Mouse (Mus musculus) hindbrain, postnatal 0 days (tissue): ENCODE measurements around the gene Tbc1d22b. TPM values are rescaled to one million over a fixed set of nuclear protein-coding genes. Genes with fewer than 3 reads are reported as not detected.

Source experiments
- ATAC-seq: fragments of 200-750 bp; cut with Nextera tagmentation; 2 replicates; pipeline ENCODE4 v1.8.0; 2017; ENCODE audit warnings: mild to moderate bottlenecking, moderate TSS enrichment, moderate library complexity
- DNase-seq: peaks from one replicate; pipeline ENCODE4 v3.0.0-alpha.2; 2015; ENCODE audit warnings: low spot score
- H3K27ac ChIP-seq: fragments of 300-500 bp; sonication (generic); 2 replicates; pipeline ENCODE4 v1.5.1; 2014; ENCODE audit warnings: mild to moderate bottlenecking
- H3K27me3 ChIP-seq: fragments of 300-500 bp; sonication (generic); 2 replicates; pipeline ENCODE4 v1.6.1; 2014; ENCODE audit warnings: low read length, mixed read lengths; ENCODE audit not compliant: insufficient read depth
- H3K36me3 ChIP-seq: fragments of 300-500 bp; sonication (generic); 2 replicates; pipeline ENCODE4 v1.6.1; 2014; ENCODE audit warnings: low read length, mixed read lengths; ENCODE audit not compliant: insufficient read depth
- H3K4me1 ChIP-seq: fragments of 300-500 bp; sonication (generic); 2 replicates; pipeline ENCODE4 v1.6.1; 2014; ENCODE audit warnings: antibody characterized with exemption, low read length, mixed read lengths; ENCODE audit not compliant: insufficient read depth
- H3K4me2 ChIP-seq: fragments of 300-500 bp; sonication (generic); 2 replicates; pipeline ENCODE4 v1.6.1; 2014; ENCODE audit warnings: low read depth, mild to moderate bottlenecking, low read length, moderate library complexity, mixed read lengths
- H3K4me3 ChIP-seq: fragments of 300-500 bp; sonication (generic); 2 replicates; pipeline ENCODE4 v1.5.1; 2014; ENCODE audit warnings: low read length
- H3K9ac ChIP-seq: fragments of 300-500 bp; sonication (generic); replicated peaks from 2 replicates; pipeline ENCODE4 v1.6.1; 2014; ENCODE audit warnings: mild to moderate bottlenecking, low read length, moderate library complexity, mixed read lengths
- H3K9me3 ChIP-seq: fragments of 300-500 bp; sonication (generic); 2 replicates; pipeline ENCODE4 v1.6.1; 2016; ENCODE audit warnings: low read length, mixed read lengths
- CTCF ChIP-seq: IDR thresholded peaks from 2 replicates; pipeline ENCODE4 v1.5.1; 2016; ENCODE audit warnings: antibody characterized with exemption, control low read depth, low read depth
- WGBS: fragments of 180-500 bp; shearing (Covaris S2); extraction: QIAGEN DNeasy Blood & Tissue Kit; methylation state at CpG from one replicate; pipeline ENCODE4 v1.1.7; 2014; 5-methylcytosine and 5-hydroxymethylcytosine counted together
- polyA plus RNA-seq: library from polyadenylated mRNA; unstranded; fragments of >200 nt; fragmentation: Nextera tagmentation; extraction: Ambion mirVana; gene quantifications from 2 replicates; pipeline ENCODE4 v1.2.1, GENCODE M21; 2015
- total RNA-seq: library from RNA; depleted of rRNA; stranded (reverse); fragments of >200 nt; gene quantifications from 2 replicates; pipeline ENCODE4 v1.2.3, GENCODE M21; 2014

The Tbc1d22b gene
- total and polyA plus RNA-seq, 2 experiments from 2014 or later: 26.4 to 40.4 TPM

DNA sequence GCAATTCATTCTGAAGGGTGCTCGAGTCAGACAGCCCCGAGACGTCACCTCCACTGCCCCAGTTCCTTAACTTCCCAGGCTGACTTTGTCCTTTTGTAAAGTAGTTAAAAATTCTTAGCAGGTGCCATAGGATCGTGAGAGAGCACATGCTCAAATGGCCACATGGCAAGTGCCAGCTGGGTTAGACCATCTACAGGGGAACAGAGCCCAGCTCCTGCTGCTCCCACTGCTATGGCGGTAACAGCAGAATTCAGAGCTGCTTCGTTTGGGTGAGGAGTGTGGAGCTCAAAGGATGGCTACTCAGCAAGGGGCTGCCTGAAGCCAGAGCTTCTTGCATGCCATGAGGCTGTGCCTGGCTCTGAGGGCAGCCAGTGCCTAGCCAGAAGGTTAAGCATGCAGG, 20.2 kb downstream of the Tbc1d22b start:
- Histone ChIP-seq H3K36me3 (peaks cover 31% of the 10 kb centered on the region), H3K27ac (no peak overlapping the region), H3K4me2 (no peak overlapping the region), H3K9me3 (no peaks in the 10 kb centered on the region), H3K9ac (no peak overlapping the region), H3K27me3 (no peaks in the 10 kb centered on the region), H3K4me1 (no peaks in the 10 kb centered on the region), H3K4me3 (no peak overlapping the region)
- whole genome bisulfite sequencing: 63% methylated on average over 6 of the region's 6 CpGs
- ATAC-seq (no peak), DNase-seq (no peak)
- no peak for TF ChIP-seq CTCF

DNA sequence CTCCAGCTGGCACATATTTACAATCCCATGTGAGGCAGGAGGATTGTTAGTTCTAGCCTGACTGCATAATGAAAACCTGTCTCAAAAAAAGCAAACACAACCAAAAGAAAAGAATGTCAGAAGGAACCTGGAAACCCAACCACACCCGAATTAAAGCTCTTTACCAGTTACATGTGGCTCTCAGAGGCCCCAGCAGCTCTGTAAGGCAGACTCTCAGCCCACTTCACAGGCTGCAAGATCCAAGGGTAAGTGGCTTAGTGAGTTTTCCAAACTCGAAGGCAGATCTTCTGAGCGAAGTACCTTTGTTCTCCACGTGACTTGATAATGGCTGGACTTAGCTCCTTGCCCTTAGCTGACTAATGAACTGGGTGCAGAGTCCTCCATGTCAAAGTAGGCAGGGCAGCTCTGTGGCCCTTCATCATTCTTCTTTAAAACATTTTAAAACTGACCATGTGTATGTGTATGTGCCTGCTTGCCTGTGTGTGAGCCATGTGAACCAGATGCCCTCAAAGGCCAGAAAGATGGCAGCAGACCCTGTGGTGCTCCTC, 30.1 kb downstream of the Tbc1d22b start:
- no peak overlapping the region for H3K9ac ChIP-seq
- H3K9me3 ChIP-seq: no peaks in the 10 kb centered on the region
- no peak overlapping the region for H3K27ac ChIP-seq
- TF ChIP-seq CTCF: no peak
- DNase-seq (no peak), ATAC-seq (no peak)
- no peaks in the 10 kb centered on the region for H3K4me1 ChIP-seq
- no peak overlapping the region for H3K4me2 ChIP-seq
- H3K4me3 ChIP-seq: no peak overlapping the region
- peaks cover 69% of the 10 kb centered on the region for H3K36me3 ChIP-seq
- 88% methylated on average over 4 of the region's 4 CpGs for WGBS
- no peaks in the 10 kb centered on the region for H3K27me3 ChIP-seq

DNA sequence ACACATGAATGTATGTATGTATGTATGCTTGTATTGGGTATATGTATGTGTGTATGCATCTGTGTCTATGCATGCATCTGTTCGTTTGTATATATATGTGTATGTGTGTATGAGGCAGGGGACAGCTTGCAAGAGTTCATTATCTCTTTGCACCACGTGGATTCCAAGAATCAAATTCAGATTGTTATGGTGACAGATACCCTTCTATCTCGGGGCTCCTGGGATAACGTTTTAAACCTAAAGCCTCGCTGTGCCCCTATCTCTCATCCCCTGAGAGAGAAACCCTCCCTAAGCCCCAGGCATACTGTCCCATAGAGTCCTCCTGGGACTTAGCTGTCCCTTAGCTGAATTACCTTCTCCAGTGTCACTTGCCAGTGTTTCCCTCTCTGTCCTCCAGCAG, 34.0 kb downstream of the Tbc1d22b start:
- WGBS: 86% methylated on average over 5 of the region's 5 CpGs
- TF ChIP-seq CTCF: no peak
- H3K36me3 ChIP-seq: peaks cover 35% of the 10 kb centered on the region

DNA sequence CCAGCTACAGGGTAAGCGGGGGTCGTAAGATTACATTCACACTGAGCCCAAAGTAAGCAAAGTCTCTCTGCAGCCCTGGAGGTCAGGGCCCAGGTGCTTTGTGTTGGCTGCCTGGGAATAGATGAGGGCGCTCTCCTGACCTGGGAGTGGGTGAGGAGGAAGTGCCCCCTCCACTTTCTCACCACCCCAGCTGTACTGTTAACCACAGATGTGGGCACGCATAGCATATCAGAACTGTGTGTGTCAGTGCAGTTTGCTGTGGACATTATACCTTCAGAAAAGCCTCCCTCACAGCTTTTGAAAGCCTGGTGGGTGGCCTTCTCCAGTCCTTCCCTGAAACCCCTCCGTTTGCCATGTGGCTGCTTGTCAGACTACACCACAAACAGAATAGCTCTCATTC, 34.7 kb downstream of the Tbc1d22b start:
- Histone ChIP-seq H3K9me3 (no peaks in the 10 kb centered on the region), H3K4me3 (no peak overlapping the region), H3K9ac (no peak overlapping the region), H3K27ac (no peak overlapping the region), H3K4me1 (no peaks in the 10 kb centered on the region; the same call in 1 of the 2 replicates), H3K27me3 (no peaks in the 10 kb centered on the region), H3K4me2 (no peak overlapping the region), H3K36me3 (peaks cover 29% of the 10 kb centered on the region)
- no peak for TF ChIP-seq CTCF
- DNase-seq (no peak), ATAC-seq (no peak)
- WGBS: 80% methylated on average over 5 of the region's 5 CpGs

More for the DNA sequence above, 34.0 kb downstream of the Tbc1d22b start:
- no peaks in the 10 kb centered on the region for H3K27me3 ChIP-seq
- no peak overlapping the region for H3K4me3 ChIP-seq
- H3K4me2 ChIP-seq: no peak overlapping the region
- no peak for ATAC-seq
- no peaks in the 10 kb centered on the region for H3K4me1 ChIP-seq
- H3K27ac ChIP-seq: no peak overlapping the region
- no peak for DNase-seq
- H3K9ac ChIP-seq: no peak overlapping the region
- no peaks in the 10 kb centered on the region for H3K9me3 ChIP-seq

DNA sequence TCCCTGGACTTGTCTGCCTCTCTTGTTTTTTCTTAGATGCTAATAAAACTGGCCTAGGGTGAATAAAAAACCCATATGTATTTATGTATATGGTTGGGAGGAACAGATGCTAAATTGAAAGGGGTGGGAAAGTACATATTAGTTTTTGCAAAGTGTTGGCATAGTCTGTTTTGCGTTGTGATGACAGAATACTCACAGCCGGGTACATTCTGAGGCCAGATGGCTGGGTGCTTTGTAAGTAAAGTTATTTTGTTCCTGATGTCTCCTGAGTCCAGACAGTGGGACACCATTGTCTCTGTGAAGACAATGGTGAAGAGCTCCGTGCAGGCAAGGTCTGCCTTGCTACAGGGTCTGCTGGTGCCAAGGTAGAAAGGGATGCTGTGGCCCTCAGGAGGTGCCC, 35.2 kb downstream of the Tbc1d22b start:
- Histone ChIP-seq H3K4me2 (no peak overlapping the region), H3K27ac (no peak overlapping the region), H3K4me3 (no peak overlapping the region), H3K36me3 (peaks cover 24% of the 10 kb centered on the region), H3K4me1 (no peaks in the 10 kb centered on the region; the same call in 1 of the 2 replicates), H3K27me3 (no peaks in the 10 kb centered on the region), H3K9ac (no peak overlapping the region), H3K9me3 (no peaks in the 10 kb centered on the region)
- ATAC-seq: no peak
- TF ChIP-seq CTCF: no peak
- 47% methylated on average over 3 of the region's 3 CpGs for WGBS
- no peak for DNase-seq

DNA sequence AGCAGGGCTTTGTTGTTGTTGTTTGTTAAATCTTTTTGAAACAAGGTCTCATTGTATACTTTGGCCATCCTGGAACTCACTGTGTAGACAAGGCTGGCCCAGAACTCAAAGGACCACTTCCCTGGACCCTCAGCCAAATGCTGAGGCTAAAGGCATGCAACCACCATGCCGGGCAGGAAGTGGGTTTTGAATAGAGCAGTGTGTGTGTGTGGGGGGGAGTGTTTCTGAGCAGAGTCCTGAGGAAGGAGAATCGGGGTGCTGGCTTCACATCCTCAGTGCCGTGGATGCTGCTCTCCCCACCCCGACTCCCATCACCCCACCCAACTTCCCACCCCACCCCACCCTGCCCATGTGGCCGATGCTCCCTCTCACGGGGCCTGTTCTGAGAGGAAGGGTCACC, 35.9 kb downstream of the Tbc1d22b start:
- H3K27me3 ChIP-seq: no peaks in the 10 kb centered on the region
- H3K4me1 ChIP-seq: no peaks in the 10 kb centered on the region; the same call in 1 of the 2 replicates
- H3K4me2 ChIP-seq: no peak overlapping the region
- 89% methylated on average over 6 of the region's 6 CpGs for WGBS
- no peak overlapping the region for H3K27ac ChIP-seq
- no peak for DNase-seq
- H3K4me3 ChIP-seq: no peak overlapping the region
- H3K9ac ChIP-seq: no peak overlapping the region
- no peaks in the 10 kb centered on the region for H3K9me3 ChIP-seq
- ATAC-seq: no peak
- TF ChIP-seq CTCF: no peak
- peaks cover 20% of the 10 kb centered on the region for H3K36me3 ChIP-seq

DNA sequence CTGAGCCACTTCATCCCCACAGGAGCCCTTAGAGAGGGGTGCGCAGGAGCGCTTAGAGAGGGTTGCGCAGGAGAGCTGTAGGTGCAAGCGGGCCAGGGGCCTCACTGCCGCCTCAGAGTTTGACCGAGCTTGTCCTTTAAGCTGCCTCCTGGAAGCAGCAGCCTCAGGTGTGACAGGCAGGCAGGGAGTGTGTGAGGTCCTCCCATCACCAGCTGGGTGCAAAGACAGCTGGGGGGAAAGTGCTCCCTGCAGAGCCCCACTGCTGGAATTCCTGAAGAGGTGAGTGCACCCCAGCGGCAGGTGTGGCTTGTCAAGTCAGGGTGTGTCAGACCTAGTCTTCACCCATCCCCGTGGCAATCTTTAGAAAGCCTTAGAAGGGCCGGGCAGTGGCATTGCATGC, 37.3 kb downstream of the Tbc1d22b start:
- Histone ChIP-seq H3K9ac (no peak overlapping the region), H3K4me2 (no peak overlapping the region), H3K36me3 (peaks cover 14% of the 10 kb centered on the region), H3K27me3 (no peaks in the 10 kb centered on the region), H3K4me3 (no peak overlapping the region), H3K27ac (no peak overlapping the region), H3K9me3 (no peaks in the 10 kb centered on the region), H3K4me1 (no peaks in the 10 kb centered on the region; the same call in 1 of the 2 replicates)
- WGBS: 92% methylated on average over 9 of the region's 9 CpGs
- DNase-seq: no peak
- TF ChIP-seq CTCF: no peak
- ATAC-seq: no peak
